Mouse (Mus musculus) forebrain, embryonic 10.5 days (tissue): ENCODE measurements around the gene Zfhx3. TPM values are rescaled to one million over a fixed set of nuclear protein-coding genes. Genes with fewer than 3 reads are reported as not detected.
A peak's percentile ranks its signal among the peaks of the same experiment; 100 is the strongest.

ENCODE experiments used
- DNase-seq: peaks from one replicate; pipeline ENCODE4 v3.0.0-alpha.2; 2017; ENCODE audit warnings: low spot score; ENCODE audit errors: extremely low spot score
- H3K27ac ChIP-seq: fragments of 300-500 bp; sonication (generic); 2 replicates; pipeline ENCODE4 v1.5.1; 2016; ENCODE audit warnings: mild to moderate bottlenecking
- H3K27me3 ChIP-seq: fragments of 300-500 bp; sonication (generic); 2 replicates; pipeline ENCODE4 v1.6.1; 2016; ENCODE audit warnings: mild to moderate bottlenecking; ENCODE audit not compliant: poor library complexity, severe bottlenecking
- H3K36me3 ChIP-seq: fragments of 300-500 bp; sonication (generic); replicated peaks from 2 replicates; pipeline ENCODE4 v1.6.1; 2016; ENCODE audit warnings: mild to moderate bottlenecking, moderate library complexity
- H3K4me1 ChIP-seq: fragments of 300-500 bp; sonication (generic); 2 replicates; pipeline ENCODE4 v1.6.1; 2016
- H3K4me3 ChIP-seq: fragments of 300-500 bp; sonication (generic); 2 replicates; pipeline ENCODE4 v1.5.1; 2016; ENCODE audit warnings: mild to moderate bottlenecking, moderate library complexity
- H3K9me3 ChIP-seq: fragments of 300-500 bp; sonication (generic); 2 replicates; pipeline ENCODE4 v1.6.1; 2016; ENCODE audit warnings: mild to moderate bottlenecking, moderate library complexity
- WGBS: fragments of 180-500 bp; shearing (Covaris S2); methylation state at CpG from one replicate; pipeline ENCODE4 v1.1.7; 2016; 5-methylcytosine and 5-hydroxymethylcytosine counted together
- polyA plus RNA-seq: library from polyadenylated mRNA; unstranded; fragments of >200 nt; fragmentation: Nextera tagmentation; extraction: Ambion mirVana; gene quantifications from 2 replicates; pipeline ENCODE4 v1.2.1, GENCODE M21; 2016

Gene Zfhx3
- polyA plus RNA-seq, 1 experiment from 2014 or later = 11.4 TPM

DNA sequence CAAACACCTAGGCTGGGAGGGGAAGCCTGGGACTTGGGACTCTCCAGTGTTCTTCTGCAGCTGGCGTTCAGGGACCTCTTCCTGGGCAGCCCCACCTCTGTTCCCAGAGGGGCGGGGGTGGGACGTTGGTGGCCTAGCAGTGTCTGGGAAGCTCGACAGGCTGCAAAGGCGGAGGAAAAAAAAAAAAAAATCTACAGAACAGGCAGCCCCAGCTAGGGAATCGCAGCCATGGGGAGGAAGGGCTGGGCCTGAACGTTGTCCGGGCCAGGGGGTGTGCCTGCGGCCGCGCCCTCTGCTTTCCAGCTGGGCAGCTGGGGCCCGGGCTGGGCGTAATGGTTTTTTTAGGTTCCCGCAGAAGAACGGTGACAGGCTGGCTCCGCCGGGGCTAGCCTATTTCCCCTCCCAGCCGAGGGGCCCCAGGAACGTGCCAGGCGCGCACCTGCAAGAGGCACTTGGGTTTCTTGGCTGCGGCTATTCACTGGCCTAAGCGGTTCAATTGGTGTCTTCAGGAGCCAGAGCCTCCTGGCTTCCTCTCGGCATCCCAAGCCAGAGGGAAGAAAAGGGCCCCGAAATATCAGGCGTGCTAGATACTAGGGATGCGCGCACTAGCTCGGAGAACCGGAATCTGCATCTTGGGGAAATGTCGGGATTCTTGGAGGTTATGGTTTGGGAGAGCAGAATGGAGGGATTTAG is 753.6 kb downstream of the Zfhx3 start:
- Histone ChIP-seq H3K36me3 (no peaks in the 10 kb centered on the region), H3K9me3 (no peaks in the 10 kb centered on the region), H3K4me3 (peak overlapping the region; percentile 47), H3K27ac (peak overlapping the region; percentile 63; the same call in 1 of the 2 replicates), H3K4me1 (peaks cover 84% of the 10 kb centered on the region), H3K27me3 (peaks cover 97% of the 10 kb centered on the region)
- under 1% methylated on average over 31 of the region's 31 CpGs for WGBS
- DNase-seq = peak; percentile 52

DNA sequence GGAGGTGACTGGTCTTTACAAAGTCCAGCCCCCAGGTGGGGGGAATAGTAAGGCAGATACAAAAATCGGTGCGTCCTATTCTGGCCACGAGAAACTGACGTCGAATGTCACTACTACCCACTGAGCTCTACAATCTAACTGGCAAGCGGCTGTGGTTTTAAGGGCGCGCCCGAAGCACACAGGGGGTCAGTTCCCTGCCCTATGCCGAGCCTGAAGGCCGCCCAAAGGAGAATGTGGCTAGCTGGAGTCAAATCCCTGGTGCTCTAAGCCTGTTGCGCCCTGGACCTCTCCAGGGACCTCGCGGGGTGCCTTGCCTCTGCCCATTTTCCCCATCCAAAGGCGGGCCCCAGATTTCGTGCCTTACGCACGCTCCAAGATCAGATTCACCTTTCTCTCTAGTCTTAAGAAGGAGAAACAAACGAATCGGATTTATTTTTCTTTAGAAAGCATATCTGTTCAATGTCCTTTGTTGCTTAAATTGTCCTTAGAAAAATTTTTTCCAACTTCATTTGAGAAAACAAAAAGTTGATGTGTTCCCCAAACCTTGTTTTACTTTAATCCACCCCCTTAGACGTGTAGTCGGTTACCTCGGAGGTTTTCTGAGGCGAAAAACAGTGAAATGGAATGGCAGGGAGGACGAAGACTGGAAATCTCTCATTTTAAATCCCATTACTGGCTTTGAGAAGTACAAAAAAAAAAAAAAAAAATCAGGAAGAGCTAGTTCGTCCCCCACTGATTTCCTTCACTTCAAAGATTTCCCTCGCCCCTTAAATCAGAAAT is 754.4 kb downstream of the Zfhx3 start:
- H3K9me3 ChIP-seq = no peaks in the 10 kb centered on the region
- DNase-seq = peak; percentile 41
- H3K27ac ChIP-seq = peak overlapping the region; percentile 35; the same call in 1 of the 2 replicates
- peaks cover 98% of the 10 kb centered on the region for H3K27me3 ChIP-seq
- H3K4me1 ChIP-seq = peaks cover 84% of the 10 kb centered on the region
- peak overlapping the region; percentile 47 for H3K4me3 ChIP-seq
- H3K36me3 ChIP-seq = no peaks in the 10 kb centered on the region
- 1% methylated on average over 27 of the region's 27 CpGs for WGBS

DNA sequence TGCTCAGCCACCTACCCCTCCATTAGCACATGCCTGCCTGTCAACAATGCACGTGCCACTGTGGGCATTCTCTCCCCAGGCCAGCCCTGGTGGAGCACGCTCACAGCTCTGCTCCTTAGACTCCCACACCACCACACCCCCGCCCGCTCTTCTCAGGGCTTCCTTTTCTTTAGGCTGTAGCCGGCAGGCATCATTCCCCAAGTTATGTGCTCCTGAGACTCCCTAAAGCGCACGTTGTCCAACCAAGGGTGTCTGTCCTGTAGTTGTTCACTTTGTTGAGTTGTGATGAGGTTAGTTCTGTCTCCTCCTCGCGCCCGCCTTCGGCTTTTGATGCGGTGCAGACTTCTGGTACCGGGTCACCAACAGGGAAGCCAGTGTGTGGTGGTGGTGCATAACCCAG is 755.1 kb downstream of the Zfhx3 start:
- Histone ChIP-seq H3K4me3 (peak overlapping the region; percentile 38), H3K27me3 (peaks cover 97% of the 10 kb centered on the region), H3K36me3 (no peaks in the 10 kb centered on the region), H3K27ac (no peak overlapping the region; the same call in 1 of the 2 replicates), H3K9me3 (no peaks in the 10 kb centered on the region), H3K4me1 (peaks cover 84% of the 10 kb centered on the region)
- 1% methylated on average over 13 of the region's 13 CpGs for WGBS
- DNase-seq = peak; percentile 65

DNA sequence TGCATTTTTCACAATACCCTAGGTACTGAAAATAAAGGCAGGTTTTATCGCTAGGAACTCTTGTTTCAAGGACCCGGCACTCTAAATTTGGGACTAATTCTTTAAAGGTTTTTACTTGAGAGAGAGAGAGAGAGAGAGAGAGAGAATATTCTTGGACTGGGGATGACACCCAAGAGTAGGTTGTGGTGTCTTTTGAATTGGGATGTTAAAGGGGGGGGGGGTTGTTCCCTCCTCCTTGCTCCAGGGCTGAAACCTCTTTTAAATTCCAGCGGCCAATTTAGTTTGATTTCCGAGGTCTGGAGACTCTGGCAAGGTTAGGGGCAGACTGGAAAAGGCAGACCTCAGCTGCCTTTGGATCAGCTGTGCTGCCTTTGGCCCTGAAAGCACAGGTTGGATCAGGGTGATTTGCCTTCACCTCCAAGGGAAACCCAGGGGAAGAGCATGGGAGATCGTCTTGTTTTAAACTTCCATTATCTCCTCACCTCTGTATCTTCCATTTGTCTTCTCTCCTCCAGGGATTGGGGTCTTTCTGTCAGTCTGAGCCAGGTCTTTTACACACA is 755.7 kb downstream of the Zfhx3 start:
- H3K9me3 ChIP-seq = no peaks in the 10 kb centered on the region
- H3K27me3 ChIP-seq = peaks cover 91% of the 10 kb centered on the region
- DNase-seq = no peak
- peaks cover 84% of the 10 kb centered on the region for H3K4me1 ChIP-seq
- no peaks in the 10 kb centered on the region for H3K36me3 ChIP-seq
- WGBS = 3% methylated on average over 5 of the region's 5 CpGs
- peak overlapping the region; percentile 38 for H3K4me3 ChIP-seq
- H3K27ac ChIP-seq = no peak overlapping the region

DNA sequence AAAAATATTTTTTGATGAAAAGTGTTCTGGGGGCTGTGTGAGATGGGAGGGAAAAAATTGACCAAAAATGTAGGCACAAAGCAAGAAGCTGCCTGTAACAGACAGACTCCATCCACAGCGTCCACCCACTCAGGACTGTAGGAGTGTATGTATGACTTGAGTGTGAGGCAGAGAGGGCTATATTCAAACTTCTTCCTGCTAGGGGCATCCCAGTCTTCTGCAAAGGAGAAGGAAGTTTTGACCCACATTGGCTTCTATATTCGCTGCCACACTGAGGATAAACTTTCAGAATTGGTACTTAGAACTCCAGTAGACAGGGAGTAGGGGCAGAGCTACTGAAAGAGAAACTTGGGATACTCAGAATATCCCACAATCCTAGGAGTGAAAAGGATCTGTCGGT is 756.6 kb downstream of the Zfhx3 start:
- Histone ChIP-seq H3K27ac (peak overlapping the region; percentile 74; the same call in 1 of the 2 replicates), H3K9me3 (no peaks in the 10 kb centered on the region), H3K27me3 (peaks cover 83% of the 10 kb centered on the region), H3K4me3 (peak overlapping the region; percentile 45), H3K4me1 (peaks cover 82% of the 10 kb centered on the region), H3K36me3 (no peaks in the 10 kb centered on the region)
- WGBS = under 1% methylated on average over 3 of the region's 3 CpGs
- no peak for DNase-seq

DNA sequence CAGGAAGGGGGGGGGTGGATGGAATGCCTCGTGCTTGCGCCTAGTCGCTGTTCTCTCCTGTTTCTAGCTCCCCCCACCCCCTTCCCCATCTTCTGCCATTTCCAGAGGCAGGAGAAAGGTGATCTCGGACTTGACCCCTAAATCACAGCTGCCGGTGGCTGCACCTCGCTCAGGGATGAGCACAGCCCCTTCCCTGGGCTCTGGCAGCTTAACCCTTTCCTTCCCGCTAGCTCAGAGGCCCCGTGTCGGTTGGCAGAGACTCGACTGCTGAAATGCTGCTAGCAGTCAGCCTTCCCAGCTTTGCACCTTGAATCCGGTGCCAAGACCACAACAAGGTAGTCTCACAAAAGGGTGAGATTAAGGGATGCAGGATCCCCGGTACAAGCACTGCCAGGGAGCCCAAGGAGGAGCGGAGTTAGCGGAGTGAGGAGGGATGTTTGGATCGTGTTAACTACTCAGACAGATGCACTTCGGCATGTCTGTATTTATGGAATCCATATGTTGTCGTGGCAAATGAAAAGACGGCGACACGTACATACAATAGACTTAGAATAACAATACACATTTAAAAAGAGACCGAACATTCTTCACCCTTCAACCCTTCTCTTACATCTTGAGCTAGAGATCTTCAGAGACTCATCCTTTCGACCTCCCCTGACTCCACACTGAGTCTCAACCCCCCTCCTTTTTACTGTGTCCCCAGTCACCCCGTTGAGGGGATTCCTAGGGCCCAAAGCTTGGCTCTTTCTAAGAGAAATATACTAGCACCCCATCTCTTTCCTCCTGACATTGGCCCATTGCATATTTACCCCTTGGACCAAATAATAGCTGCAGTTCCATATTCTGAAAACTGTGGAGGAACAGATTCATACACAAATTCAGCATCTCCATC is 757.3 kb downstream of the Zfhx3 start:
- Histone ChIP-seq H3K27me3 (peaks cover 76% of the 10 kb centered on the region), H3K4me1 (peaks cover 84% of the 10 kb centered on the region)

DNA sequence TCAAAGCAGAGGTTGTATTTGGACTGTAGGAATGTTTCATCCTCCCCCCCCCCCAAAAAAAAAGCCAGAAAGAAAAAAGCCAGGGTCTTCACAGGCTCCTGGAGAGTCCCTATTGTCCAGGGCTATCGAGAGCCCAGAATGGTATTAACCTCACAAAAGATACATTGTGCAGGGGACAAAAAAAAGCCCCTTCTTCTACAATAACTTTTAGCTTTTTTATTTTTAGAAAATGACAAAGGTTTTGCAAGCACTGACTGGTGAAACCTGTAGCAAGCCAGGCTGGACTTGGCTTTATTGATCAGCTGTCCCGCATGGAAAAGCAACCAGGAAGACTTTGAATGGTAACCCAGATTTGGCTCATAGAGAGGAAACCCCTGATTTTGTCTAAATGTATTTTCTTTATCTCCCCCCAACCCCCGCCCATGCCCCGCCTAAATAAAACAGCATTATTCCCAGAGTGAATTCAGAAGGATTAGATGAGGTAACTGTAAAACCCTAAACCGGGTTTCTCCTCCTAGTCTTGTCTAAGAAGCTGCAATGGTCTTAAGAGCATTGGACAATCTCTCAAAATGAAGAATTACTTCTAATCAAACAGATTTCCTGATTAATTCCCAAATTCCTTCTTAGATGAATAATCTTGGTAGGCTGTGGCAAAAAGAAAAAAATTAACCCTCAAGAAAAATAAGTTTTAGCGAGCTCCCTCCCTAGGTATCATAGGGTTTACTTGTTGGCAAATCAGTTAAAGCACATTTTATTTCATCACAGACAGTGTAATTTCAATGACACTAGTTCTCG is 759.1 kb downstream of the Zfhx3 start:
- H3K27me3 ChIP-seq = peaks cover 57% of the 10 kb centered on the region
- peak overlapping the region; percentile 97; the same call in 1 of the 2 replicates for H3K4me3 ChIP-seq
- no peak overlapping the region for H3K27ac ChIP-seq
- peaks cover 84% of the 10 kb centered on the region for H3K4me1 ChIP-seq
- DNase-seq = no peak
- WGBS = 5% methylated on average over 7 of the region's 7 CpGs
- H3K9me3 ChIP-seq = no peaks in the 10 kb centered on the region
- H3K36me3 ChIP-seq = no peaks in the 10 kb centered on the region

More for the DNA sequence above, 757.3 kb downstream of the Zfhx3 start:
- peak overlapping the region; percentile 45 for H3K4me3 ChIP-seq
- H3K36me3 ChIP-seq = no peaks in the 10 kb centered on the region
- no peak for DNase-seq
- under 1% methylated on average over 23 of the region's 23 CpGs for WGBS
- peak overlapping the region; percentile 74 for H3K27ac ChIP-seq
- H3K9me3 ChIP-seq = no peaks in the 10 kb centered on the region

DNA sequence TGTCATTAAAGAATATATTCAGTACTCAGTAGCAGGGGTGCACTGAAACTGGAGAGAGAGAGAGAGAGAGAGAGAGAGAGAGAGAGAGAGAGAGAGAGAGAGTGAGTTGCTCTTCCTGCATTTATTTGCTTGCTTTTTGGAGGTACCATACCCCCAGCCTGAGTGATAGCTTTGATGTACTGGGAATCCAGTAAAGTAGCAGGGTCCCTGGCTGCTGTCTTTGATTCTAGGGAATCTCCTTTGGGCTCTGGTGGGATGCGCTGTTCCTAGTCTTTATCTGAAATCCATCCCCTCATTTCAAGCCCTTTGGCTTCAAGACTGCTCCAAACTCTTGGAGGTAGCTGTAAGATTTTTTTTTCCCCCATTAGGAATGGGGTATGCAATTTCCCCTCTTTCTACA is 759.8 kb downstream of the Zfhx3 start:
- no peak for DNase-seq
- Histone ChIP-seq H3K36me3 (no peaks in the 10 kb centered on the region), H3K9me3 (no peaks in the 10 kb centered on the region), H3K27me3 (peaks cover 51% of the 10 kb centered on the region), H3K4me3 (peak overlapping the region; percentile 97), H3K4me1 (peaks cover 85% of the 10 kb centered on the region), H3K27ac (no peak overlapping the region)
- 0% methylated on average over 1 of the region's 1 CpGs for WGBS

DNA sequence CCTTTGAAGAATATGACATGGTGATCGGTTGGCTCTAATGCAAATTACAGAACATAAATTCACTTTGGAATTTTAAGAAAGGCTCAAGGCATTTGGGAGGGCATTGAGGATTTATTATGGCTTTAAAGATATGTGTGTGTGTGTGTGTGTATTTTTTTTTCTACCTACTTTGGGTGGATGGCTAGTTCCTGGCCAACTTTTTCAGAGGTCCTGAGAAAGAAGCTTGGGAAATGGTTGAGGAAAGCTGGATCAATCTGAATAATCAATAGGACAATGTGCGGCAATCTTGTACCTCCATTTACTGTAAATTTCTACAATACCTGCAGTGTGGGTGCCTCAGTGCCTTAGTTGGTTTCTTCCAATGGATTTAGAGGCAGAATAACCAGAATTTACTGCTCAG is 763.3 kb downstream of the Zfhx3 start:
- 39% methylated on average over 2 of the region's 2 CpGs for WGBS
- DNase-seq = no peak
- H3K4me1 ChIP-seq = peaks cover 88% of the 10 kb centered on the region

DNA sequence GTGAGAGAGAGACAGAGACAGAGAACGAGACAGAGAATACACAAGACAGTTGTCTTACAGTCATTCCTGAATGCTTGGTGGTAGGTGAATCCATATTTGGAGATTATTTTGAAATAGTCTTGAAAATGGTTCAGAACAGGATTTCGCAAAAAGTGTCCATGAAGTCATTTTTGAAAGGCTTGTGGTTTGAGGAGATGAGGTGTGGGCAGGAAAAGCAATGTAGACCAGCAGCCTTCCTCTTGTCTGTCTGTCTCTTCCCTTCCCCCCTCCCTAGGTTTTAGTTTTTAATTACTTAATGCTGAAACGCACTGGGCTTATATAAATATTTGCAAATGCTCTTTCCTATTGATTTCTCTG is 764.0 kb downstream of the Zfhx3 start:
- peak overlapping the region; percentile 100; the same call in 1 of the 2 replicates for H3K27ac ChIP-seq
- WGBS = 58% methylated on average over 3 of the region's 3 CpGs
- no peaks in the 10 kb centered on the region for H3K9me3 ChIP-seq
- H3K36me3 ChIP-seq = no peaks in the 10 kb centered on the region
- peak overlapping the region; percentile 97 for H3K4me3 ChIP-seq
- H3K4me1 ChIP-seq = peaks cover 88% of the 10 kb centered on the region
- DNase-seq = no peak
- H3K27me3 ChIP-seq = peaks cover 9% of the 10 kb centered on the region

More for the DNA sequence above, 763.3 kb downstream of the Zfhx3 start:
- Histone ChIP-seq H3K27ac (peak overlapping the region; percentile 100), H3K27me3 (peaks cover 16% of the 10 kb centered on the region), H3K36me3 (no peaks in the 10 kb centered on the region), H3K9me3 (no peaks in the 10 kb centered on the region), H3K4me3 (peak overlapping the region; percentile 97)

DNA sequence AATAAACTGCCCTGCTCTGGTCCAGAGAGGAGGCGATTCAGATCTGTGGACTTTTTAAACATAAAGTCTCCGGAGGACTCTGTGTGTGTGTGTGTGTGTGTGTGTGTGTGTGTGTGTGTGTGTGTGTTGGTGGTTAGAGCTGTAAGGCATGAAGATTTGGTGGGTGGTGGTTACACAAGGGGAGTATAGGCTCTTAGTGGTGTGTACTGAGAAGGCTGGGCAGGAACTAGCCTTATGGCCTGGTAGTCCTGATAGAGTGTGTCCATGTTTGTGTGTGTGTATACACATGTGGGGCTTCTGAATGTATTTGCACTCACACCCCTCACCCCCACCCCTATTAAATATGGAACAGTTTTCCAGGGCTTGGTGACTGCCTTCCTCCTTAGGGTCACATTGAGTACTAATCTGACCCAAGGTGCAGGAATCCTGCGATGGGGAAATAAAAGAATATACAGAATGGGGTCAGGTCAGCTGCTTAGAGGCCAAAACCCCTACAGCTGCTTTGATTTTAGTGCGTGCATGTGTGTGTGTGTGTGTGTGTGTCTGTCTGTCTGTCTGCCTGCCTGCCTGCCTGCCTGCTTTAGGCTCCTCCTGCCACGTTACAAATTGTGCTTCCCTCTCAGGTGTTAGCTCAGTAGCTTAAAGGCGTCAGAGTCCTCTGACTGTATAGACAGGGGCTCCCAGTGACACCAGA is 764.6 kb downstream of the Zfhx3 start:
- 24% methylated on average over 6 of the region's 6 CpGs for WGBS
- peaks cover 4% of the 10 kb centered on the region; the same call in 1 of the 2 replicates for H3K27me3 ChIP-seq
- H3K4me1 ChIP-seq = peaks cover 88% of the 10 kb centered on the region
- no peaks in the 10 kb centered on the region for H3K36me3 ChIP-seq
- peak; percentile 18 for DNase-seq
- peak overlapping the region; percentile 97 for H3K4me3 ChIP-seq
- H3K9me3 ChIP-seq = no peaks in the 10 kb centered on the region
- H3K27ac ChIP-seq = peak overlapping the region; percentile 100
